Mouse (Mus musculus) midbrain, embryonic 12.5 days (tissue): ENCODE measurements at regions not wholly inside any gene's neighbourhood (a gene's known extent, or its start where the extent isn't known, plus 50 kb on each side); places are given as distances from the start of the nearest gene placed in this dataset.

Experiments
- ATAC-seq: fragments of 200-750 bp; cut with Nextera tagmentation; 2 replicates; pipeline ENCODE4 v1.8.0; 2017; ENCODE audit warnings: low read depth, moderate TSS enrichment, moderate library complexity; ENCODE audit not compliant: low FRiP score
- H3K27ac ChIP-seq: fragments of 300-500 bp; sonication (generic); replicated peaks from 2 replicates; pipeline ENCODE4 v1.5.1; 2016; ENCODE audit warnings: mild to moderate bottlenecking
- H3K27me3 ChIP-seq: fragments of 300-500 bp; sonication (generic); 2 replicates; pipeline ENCODE4 v1.6.1; 2016; ENCODE audit warnings: mild to moderate bottlenecking
- H3K36me3 ChIP-seq: fragments of 300-500 bp; sonication (generic); 2 replicates; pipeline ENCODE4 v1.6.1; 2016
- H3K4me1 ChIP-seq: fragments of 300-500 bp; sonication (generic); 2 replicates; pipeline ENCODE4 v1.6.1; 2016
- H3K4me2 ChIP-seq: fragments of 300-500 bp; sonication (generic); replicated peaks from 2 replicates; pipeline ENCODE4 v1.6.1; 2016; ENCODE audit warnings: mild to moderate bottlenecking, moderate library complexity
- H3K4me3 ChIP-seq: fragments of 300-500 bp; sonication (generic); 2 replicates; pipeline ENCODE4 v1.5.1; 2016; ENCODE audit warnings: mild to moderate bottlenecking
- H3K9ac ChIP-seq: fragments of 300-500 bp; sonication (generic); replicated peaks from 2 replicates; pipeline ENCODE4 v1.6.1; 2016; ENCODE audit warnings: mild to moderate bottlenecking, moderate library complexity
- H3K9me3 ChIP-seq: fragments of 300-500 bp; sonication (generic); 2 replicates; pipeline ENCODE4 v1.6.1; 2016; ENCODE audit warnings: mild to moderate bottlenecking
- WGBS: fragments of 180-500 bp; shearing (Covaris S2); methylation state at CpG from one replicate; pipeline ENCODE4 v1.1.7; 2016; 5-methylcytosine and 5-hydroxymethylcytosine counted together

DNA sequence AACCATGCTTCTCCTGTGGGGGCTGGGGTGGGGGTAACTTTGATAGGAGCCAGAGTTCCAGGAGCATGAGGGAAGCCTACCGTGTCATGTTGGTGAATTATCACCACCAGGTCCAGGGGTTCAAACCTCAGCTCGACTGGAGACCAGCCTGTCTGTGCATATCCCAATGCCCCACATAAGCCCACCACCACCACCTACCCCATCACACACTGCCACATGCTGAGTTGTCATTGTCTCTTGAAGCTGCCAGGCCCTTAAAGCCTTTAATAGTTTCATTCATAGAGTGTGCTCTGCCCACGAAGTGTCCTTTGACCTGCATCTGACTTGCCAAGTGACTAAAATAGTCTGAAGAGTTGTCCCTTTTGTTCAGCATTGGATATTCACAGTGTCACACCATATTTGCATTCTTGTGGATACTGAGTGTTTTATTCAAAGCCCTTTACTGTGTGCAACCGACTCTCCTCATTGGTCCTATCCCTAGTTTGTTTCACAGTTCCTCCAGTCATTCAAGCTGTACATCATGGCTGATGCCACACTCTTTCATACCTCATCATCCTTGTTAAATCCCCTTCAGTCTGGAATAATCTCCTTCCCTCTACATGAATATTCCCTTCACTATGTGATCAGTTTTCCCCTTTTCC lies 204.9 kb upstream of the Nr3c2 start:
- H3K9me3 ChIP-seq = no peaks in the 10 kb centered on the region
- 44% methylated on average over 4 of the region's 4 CpGs for WGBS
- no peaks in the 10 kb centered on the region for H3K27me3 ChIP-seq
- H3K4me1 ChIP-seq = no peaks in the 10 kb centered on the region; the same call in 1 of the 2 replicates
- no peak overlapping the region for H3K9ac ChIP-seq
- no peak overlapping the region for H3K4me3 ChIP-seq
- peak; percentile 56 for ATAC-seq
- H3K27ac ChIP-seq = no peak overlapping the region
- H3K36me3 ChIP-seq = no peaks in the 10 kb centered on the region
- no peak overlapping the region for H3K4me2 ChIP-seq
